Mouse (Mus musculus) embryo, embryonic 11 days (tissue): Measurements from ENCODE around the gene Eno1.

Experiments
- DNase-seq: peaks from one replicate; pipeline ENCODE4 v3.0.0-alpha.2; 2015

Eno1 gene

GRCm38 (mm10) chr4:150236521-150237481 lies at the start of gene Eno1:
Eno1 (plus strand) TSS chr4:150236721.
- DNase-seq = peak; percentile 99

GRCm38 (mm10) chr4:150188236-150188635 lies 48.3 kb upstream of the Eno1 start:
- DNase-seq = no peak

- no peak for DNase-seq
Measured at GRCm38 (mm10) chr4:150192199-150192598, 44.3 kb upstream of the Eno1 start.

- peak; percentile 57 for DNase-seq
Measured at GRCm38 (mm10) chr4:150193915-150194314, 42.6 kb upstream of the Eno1 start.

- DNase-seq = no peak
Measured at GRCm38 (mm10) chr4:150198268-150198667, 38.3 kb upstream of the Eno1 start.

- DNase-seq = no peak
Measured at GRCm38 (mm10) chr4:150201232-150201631, 35.3 kb upstream of the Eno1 start, which contains the start of gene Car6. Car6 (minus strand) TSS chr4:150201332.

- no peak for DNase-seq
Measured at GRCm38 (mm10) chr4:150202702-150203101, 33.8 kb upstream of the Eno1 start.

GRCm38 (mm10) chr4:150204877-150205276 lies 31.6 kb upstream of the Eno1 start:
- no peak for DNase-seq

GRCm38 (mm10) chr4:150209751-150210150 lies 26.8 kb upstream of the Eno1 start:
- DNase-seq = no peak

GRCm38 (mm10) chr4:150210306-150210705 lies 26.2 kb upstream of the Eno1 start:
- no peak for DNase-seq

- DNase-seq = no peak
Measured at GRCm38 (mm10) chr4:150211930-150212552, 24.5 kb upstream of the Eno1 start.

GRCm38 (mm10) chr4:150212553-150212971 lies 24.0 kb upstream of the Eno1 start:
- DNase-seq = peak; percentile 90

- DNase-seq = no peak
Measured at GRCm38 (mm10) chr4:150213910-150214309, 22.6 kb upstream of the Eno1 start.

GRCm38 (mm10) chr4:150216423-150216822 lies 20.1 kb upstream of the Eno1 start:
- DNase-seq = no peak

GRCm38 (mm10) chr4:150217042-150217554 lies 19.4 kb upstream of the Eno1 start:
- DNase-seq = no peak

- no peak for DNase-seq
Measured at GRCm38 (mm10) chr4:150217935-150218334, 18.6 kb upstream of the Eno1 start.

GRCm38 (mm10) chr4:150219501-150220292 lies 16.8 kb upstream of the Eno1 start:
- peak; percentile 79 for DNase-seq

GRCm38 (mm10) chr4:150220584-150220983 lies 15.9 kb upstream of the Eno1 start:
- DNase-seq = peak; percentile 62

- no peak for DNase-seq
Measured at GRCm38 (mm10) chr4:150221017-150221640, 15.4 kb upstream of the Eno1 start.

GRCm38 (mm10) chr4:150223830-150224229 lies 12.7 kb upstream of the Eno1 start:
- DNase-seq = no peak

- DNase-seq = no peak
Measured at GRCm38 (mm10) chr4:150225700-150226099, 10.8 kb upstream of the Eno1 start.
